Mouse (Mus musculus): ENCODE measurements around the gene Haus3. TPM values are rescaled to one million over a fixed set of nuclear protein-coding genes. Genes with fewer than 3 reads are reported as not detected.

Haus3 gene
- polyA plus RNA-seq, 1 experiment from 2014 or later = 11.9 TPM

DNA sequence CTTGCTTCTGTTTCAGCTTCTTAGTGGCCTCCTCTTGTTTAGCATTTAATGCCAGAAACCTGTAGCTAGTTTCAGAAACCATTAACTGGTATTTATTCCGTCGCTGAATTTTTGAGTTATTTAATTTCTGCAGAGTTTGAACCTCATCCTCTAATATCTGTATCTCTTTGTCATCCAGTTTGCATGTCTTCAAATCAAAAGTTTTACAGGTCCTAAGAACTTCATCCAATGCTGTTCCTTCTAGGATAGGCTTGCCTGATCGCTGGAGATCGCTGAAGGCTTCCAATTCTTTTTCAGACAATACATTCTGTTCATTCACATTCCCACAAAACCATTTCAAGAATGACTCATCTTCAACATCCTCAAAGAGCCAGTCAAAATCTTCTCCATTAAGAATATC, 1.5 kb downstream of the Haus3 start:
- H3K4me1 ChIP-seq = peaks cover 27% of the 10 kb centered on the region
- H3K36me3 ChIP-seq (replicated peaks) = no peaks in the 10 kb centered on the region
- H3K27me3 ChIP-seq (replicated peaks) = no peaks in the 10 kb centered on the region
- H3K4me2 ChIP-seq = no peak overlapping the region
- WGBS = 77% methylated on average over 4 of the region's 4 CpGs
- H3K9ac ChIP-seq = no peak overlapping the region
- no peaks in the 10 kb centered on the region for H3K9me3 ChIP-seq
- ATAC-seq (replicated peaks) = no peak
- H3K27ac ChIP-seq = no peak overlapping the region
- no peak overlapping the region for H3K4me3 ChIP-seq

DNA sequence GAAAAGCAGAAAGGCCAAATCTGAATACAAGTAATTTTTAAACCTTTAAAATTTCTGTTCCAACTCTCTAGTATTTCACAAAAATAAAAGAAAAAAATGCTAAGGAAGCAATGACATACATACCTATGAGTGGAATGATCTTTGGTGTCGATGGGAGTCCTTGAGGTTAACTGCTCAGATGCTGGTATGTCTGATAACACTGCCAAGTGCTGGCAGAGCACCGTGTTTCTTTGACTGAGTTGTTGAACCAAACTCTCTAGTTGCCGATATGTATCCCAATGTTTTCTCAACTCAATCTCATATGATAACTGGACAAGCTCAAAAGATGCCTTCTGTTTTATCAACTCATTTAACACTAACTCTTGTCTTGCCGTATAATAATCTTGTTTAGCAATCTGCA, 3.5 kb downstream of the Haus3 start:
- WGBS = 80% methylated on average over 4 of the region's 4 CpGs

DNA sequence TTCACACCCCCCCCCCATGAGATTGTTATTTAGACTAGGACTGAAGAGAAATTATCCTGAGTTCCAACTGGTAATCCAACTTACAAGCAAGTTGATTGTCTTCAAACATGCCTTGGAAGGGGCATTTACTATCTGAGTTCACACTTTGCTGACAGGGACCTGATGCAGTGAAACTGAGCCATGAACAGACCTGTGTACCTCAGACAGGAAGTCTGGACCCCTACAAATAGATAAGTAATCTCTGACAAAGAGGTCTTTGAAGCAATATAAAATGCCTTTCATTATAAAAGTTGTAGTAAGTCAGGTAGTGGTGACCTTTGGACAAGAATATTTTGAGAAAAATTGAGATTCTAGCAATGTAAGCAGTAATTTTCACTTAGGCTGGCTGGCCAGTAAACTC, 20.9 kb downstream of the Haus3 start:
- ATAC-seq (replicated peaks) = no peak
- no peaks in the 10 kb centered on the region for H3K36me3 ChIP-seq (replicated peaks)
- H3K4me1 ChIP-seq = no peaks in the 10 kb centered on the region
- H3K27ac ChIP-seq = no peak overlapping the region
- no peaks in the 10 kb centered on the region for H3K27me3 ChIP-seq (replicated peaks)
- no peaks in the 10 kb centered on the region for H3K9me3 ChIP-seq
- no peak overlapping the region for H3K4me3 ChIP-seq
- no peak overlapping the region for H3K9ac ChIP-seq
- H3K4me2 ChIP-seq = no peak overlapping the region

More for the DNA sequence above, 3.5 kb downstream of the Haus3 start:
- Histone ChIP-seq H3K4me1 (peaks cover 27% of the 10 kb centered on the region), H3K27me3 (replicated peaks) (no peaks in the 10 kb centered on the region), H3K27ac (no peak overlapping the region), H3K9ac (no peak overlapping the region), H3K4me3 (no peak overlapping the region), H3K9me3 (no peaks in the 10 kb centered on the region), H3K4me2 (no peak overlapping the region), H3K36me3 (replicated peaks) (no peaks in the 10 kb centered on the region)
- ATAC-seq (replicated peaks) = no peak

DNA sequence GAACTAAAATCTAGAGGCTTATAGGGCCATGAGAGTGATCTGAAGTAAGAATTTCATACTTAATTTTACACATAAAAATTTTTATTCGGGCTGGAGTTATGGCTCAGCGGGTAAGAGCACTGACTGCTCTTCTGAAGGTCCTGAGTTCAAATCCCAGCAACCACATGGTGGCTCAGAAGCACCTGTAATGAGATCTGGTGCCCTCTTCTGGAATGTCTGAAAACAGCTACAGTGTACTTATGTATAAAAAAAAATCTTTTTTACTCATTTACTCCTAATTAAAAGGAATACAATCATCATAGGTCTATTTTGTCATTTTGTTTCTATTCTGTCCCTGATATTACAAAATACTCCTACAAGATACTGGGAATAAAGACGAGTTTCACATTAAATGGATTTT, 21.8 kb downstream of the Haus3 start:
- H3K4me1 ChIP-seq = no peaks in the 10 kb centered on the region
- no peaks in the 10 kb centered on the region for H3K27me3 ChIP-seq (replicated peaks)
- 90% methylated on average over 3 of the region's 3 CpGs for WGBS
- ATAC-seq (replicated peaks) = no peak
- H3K9me3 ChIP-seq = no peaks in the 10 kb centered on the region
- H3K36me3 ChIP-seq (replicated peaks) = no peaks in the 10 kb centered on the region
- H3K27ac ChIP-seq = no peak overlapping the region
- no peak overlapping the region for H3K4me2 ChIP-seq
- no peak overlapping the region for H3K9ac ChIP-seq
- no peak overlapping the region for H3K4me3 ChIP-seq

DNA sequence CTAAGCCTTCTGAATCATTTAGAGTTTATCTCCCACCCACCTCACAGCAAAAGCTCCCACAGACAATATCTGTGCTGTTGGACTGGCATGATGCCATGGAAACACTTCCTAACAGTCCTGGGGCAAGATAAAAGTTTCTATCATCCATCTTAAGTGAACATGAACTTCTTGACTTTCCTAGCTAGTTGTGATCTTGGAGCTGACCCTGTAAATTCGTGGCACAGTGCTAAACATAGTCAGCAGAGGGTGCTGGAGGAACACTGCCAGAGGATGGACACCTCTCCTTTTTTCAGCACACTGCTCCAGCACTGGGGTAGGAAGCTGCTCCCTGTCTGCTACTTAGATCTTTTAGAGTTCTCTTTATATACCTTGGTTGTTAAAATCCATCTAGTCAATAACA, 29.6 kb downstream of the Haus3 start:
- no peak for ATAC-seq (replicated peaks)
- H3K4me2 ChIP-seq = no peak overlapping the region
- H3K27me3 ChIP-seq (replicated peaks) = no peaks in the 10 kb centered on the region
- no peak overlapping the region for H3K9ac ChIP-seq
- no peaks in the 10 kb centered on the region for H3K4me1 ChIP-seq
- no peaks in the 10 kb centered on the region for H3K9me3 ChIP-seq
- no peak overlapping the region for H3K27ac ChIP-seq
- H3K4me3 ChIP-seq = no peak overlapping the region
- no peaks in the 10 kb centered on the region for H3K36me3 ChIP-seq (replicated peaks)
- 14% methylated on average over 1 of the region's 1 CpGs for WGBS

DNA sequence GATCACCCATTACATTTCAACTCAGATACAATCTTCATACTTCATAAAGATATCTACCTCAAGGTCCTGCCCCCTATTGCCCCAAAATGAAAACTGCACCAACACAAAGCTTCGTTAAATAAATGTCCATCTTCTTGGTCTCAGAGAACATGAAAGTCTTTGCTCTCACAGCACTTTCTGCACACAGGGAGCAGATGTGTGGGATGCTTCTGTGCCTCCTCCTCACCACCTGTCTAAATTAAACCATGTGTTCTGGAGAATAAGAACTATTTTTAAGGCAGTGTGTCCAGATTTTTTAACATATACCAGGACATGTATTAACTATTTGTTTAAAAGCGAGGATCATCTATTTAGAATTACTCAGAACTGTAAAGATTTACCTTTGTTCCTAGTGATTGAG, 36.6 kb downstream of the Haus3 start:
- Histone ChIP-seq H3K9me3 (no peaks in the 10 kb centered on the region), H3K4me2 (no peak overlapping the region), H3K9ac (no peak overlapping the region), H3K36me3 (replicated peaks) (no peaks in the 10 kb centered on the region), H3K27me3 (replicated peaks) (no peaks in the 10 kb centered on the region), H3K4me3 (no peak overlapping the region), H3K27ac (no peak overlapping the region), H3K4me1 (no peaks in the 10 kb centered on the region)
- 77% methylated on average over 2 of the region's 2 CpGs for WGBS
- no peak for ATAC-seq (replicated peaks)

DNA sequence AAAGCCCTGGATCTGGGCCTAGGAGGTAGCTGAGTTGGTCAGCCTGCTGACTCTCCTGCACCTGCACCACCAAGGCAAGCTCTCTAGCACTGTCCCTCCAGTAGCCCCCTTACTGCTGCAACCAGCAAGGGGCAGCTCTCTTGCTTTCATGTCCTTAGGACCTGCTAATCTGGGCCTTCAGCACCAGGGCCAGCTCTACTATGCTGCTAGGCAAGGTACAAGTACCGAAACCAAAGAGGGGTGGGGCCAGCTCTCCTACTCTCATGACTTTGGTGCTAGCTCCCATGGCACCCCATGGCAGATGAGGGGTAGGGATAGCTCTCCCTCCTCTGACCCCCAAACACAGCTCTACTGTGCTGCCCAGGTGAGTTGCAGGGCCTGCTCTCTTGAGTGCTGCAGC, 45.2 kb downstream of the Haus3 start:
- H3K9me3 ChIP-seq = no peaks in the 10 kb centered on the region
- no peak overlapping the region for H3K4me3 ChIP-seq
- H3K27ac ChIP-seq = no peak overlapping the region
- WGBS = 45% methylated on average over 1 of the region's 1 CpGs
- H3K36me3 ChIP-seq (replicated peaks) = no peaks in the 10 kb centered on the region
- no peak overlapping the region for H3K4me2 ChIP-seq
- no peak overlapping the region for H3K9ac ChIP-seq
- H3K27me3 ChIP-seq (replicated peaks) = no peaks in the 10 kb centered on the region
- H3K4me1 ChIP-seq = no peaks in the 10 kb centered on the region
- ATAC-seq (replicated peaks) = no peak

DNA sequence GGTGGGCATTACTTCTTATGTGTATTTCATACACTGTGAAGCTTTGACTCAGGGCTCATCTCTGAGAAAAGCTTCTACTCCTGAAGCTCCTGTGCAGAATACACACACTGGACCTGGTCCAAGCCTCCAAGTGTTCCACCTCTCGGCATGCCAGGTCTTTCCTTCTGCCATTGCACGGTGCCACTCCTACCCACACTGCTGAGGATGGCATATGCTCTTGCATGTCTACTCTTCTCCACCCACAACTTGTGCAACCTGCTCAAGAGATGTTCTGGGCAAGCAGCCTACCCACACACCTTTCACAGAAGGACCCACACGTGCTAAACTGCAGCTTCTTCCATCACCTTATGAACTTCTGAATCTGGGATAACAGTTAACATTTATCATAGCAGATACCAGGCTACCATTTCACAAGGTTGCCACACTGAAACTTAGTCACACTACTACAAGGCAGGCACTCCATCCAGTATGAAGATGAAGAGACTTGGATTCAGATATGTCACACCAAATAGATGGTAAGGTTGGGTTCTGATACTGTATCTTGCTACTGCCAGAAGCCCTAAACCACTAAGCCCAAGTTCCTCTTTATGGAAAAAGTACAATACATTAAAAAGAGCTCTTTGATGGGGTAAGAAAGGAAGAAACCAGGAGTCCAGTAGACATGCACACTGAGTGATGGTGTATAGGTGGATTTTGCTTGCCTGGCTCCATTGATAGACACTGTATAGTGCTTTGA, 50.0 kb downstream of the Haus3 start:
- ATAC-seq (replicated peaks) = no peak
- WGBS = 80% methylated on average over 3 of the region's 3 CpGs

DNA sequence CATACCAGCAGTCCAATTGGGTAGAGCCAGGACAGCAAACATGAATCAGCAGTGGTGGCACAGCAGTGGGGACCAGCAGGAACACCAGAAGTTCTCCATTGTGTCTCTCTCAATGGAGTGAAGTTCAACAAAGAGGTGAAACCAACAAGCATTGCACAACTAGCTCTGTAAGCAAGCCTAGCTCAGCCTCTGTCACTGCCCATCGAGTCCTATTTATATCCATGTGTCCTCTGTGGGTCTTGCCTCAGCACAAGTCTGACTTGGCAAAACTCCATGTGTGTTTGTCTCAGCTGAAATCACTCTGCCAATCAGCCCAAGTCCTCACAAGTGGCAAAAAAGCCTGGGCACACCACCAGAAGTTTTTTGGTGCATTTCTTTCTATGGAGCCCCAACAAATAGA, 63.6 kb downstream of the Haus3 start:
- Histone ChIP-seq H3K36me3 (replicated peaks) (no peaks in the 10 kb centered on the region), H3K27ac (no peak overlapping the region), H3K9me3 (no peaks in the 10 kb centered on the region), H3K4me3 (no peak overlapping the region), H3K27me3 (replicated peaks) (no peaks in the 10 kb centered on the region), H3K4me1 (no peaks in the 10 kb centered on the region), H3K4me2 (no peak overlapping the region), H3K9ac (no peak overlapping the region)
- 78% methylated on average over 1 of the region's 1 CpGs for WGBS
- ATAC-seq (replicated peaks) = no peak

More for the DNA sequence above, 50.0 kb downstream of the Haus3 start:
- no peaks in the 10 kb centered on the region for H3K4me1 ChIP-seq
- H3K27me3 ChIP-seq (replicated peaks) = no peaks in the 10 kb centered on the region
- no peak overlapping the region for H3K9ac ChIP-seq
- H3K36me3 ChIP-seq (replicated peaks) = no peaks in the 10 kb centered on the region
- H3K4me2 ChIP-seq = no peak overlapping the region
- H3K27ac ChIP-seq = no peak overlapping the region
- H3K9me3 ChIP-seq = no peaks in the 10 kb centered on the region
- no peak overlapping the region for H3K4me3 ChIP-seq

Other genes starting within 250 kb of the Haus3 start
- gene Nelfa, start 233.1 kb downstream of the Haus3 start, polyA plus RNA-seq (2015; fragmentation: Nextera tagmentation; extraction: Ambion mirVana) = 43.1 and 44.4 TPM in 2 replicates
- 583 and 656 TPM in 2 replicates for gene Gm1673, start 186.1 kb downstream of the Haus3 start, polyA plus RNA-seq (2015; fragmentation: Nextera tagmentation; extraction: Ambion mirVana)
- 5.8 and 6.0 TPM in 2 replicates for gene Nat8l, start 173.5 kb downstream of the Haus3 start, polyA plus RNA-seq (2015; fragmentation: Nextera tagmentation; extraction: Ambion mirVana)
- gene Poln, start 79 bp downstream of the Haus3 start, polyA plus RNA-seq (2015; fragmentation: Nextera tagmentation; extraction: Ambion mirVana) = 0.27 and 0.52 TPM in 2 replicates
- 35.0 and 38.1 TPM in 2 replicates for gene Mxd4, start 18.2 kb upstream of the Haus3 start, polyA plus RNA-seq (2015; fragmentation: Nextera tagmentation; extraction: Ambion mirVana)
- 4.7 and 6.1 TPM in 2 replicates for gene Zfyve28, start 118.9 kb upstream of the Haus3 start, polyA plus RNA-seq (2015; fragmentation: Nextera tagmentation; extraction: Ambion mirVana)
- gene Cfap99, start 119.1 kb upstream of the Haus3 start, polyA plus RNA-seq (2015; fragmentation: Nextera tagmentation; extraction: Ambion mirVana) = 0.10 and 0.28 TPM in 2 replicates
- gene Rnf4, start 166.8 kb upstream of the Haus3 start, polyA plus RNA-seq (2015; fragmentation: Nextera tagmentation; extraction: Ambion mirVana) = 130 and 132 TPM in 2 replicates
- 17.6 and 19.4 TPM in 2 replicates for gene Fam193a, start 200.4 kb upstream of the Haus3 start, polyA plus RNA-seq (2015; fragmentation: Nextera tagmentation; extraction: Ambion mirVana)

Data from midbrain, embryonic 15.5 days (tissue).